Mouse (Mus musculus): Measurements from ENCODE around the gene Mrps18a. TPM values are rescaled to one million over a fixed set of nuclear protein-coding genes. Genes with fewer than 3 reads are reported as not detected.

Mrps18a gene
- polyA plus RNA-seq, 1 experiment from 2014 or later: 134 TPM

DNA sequence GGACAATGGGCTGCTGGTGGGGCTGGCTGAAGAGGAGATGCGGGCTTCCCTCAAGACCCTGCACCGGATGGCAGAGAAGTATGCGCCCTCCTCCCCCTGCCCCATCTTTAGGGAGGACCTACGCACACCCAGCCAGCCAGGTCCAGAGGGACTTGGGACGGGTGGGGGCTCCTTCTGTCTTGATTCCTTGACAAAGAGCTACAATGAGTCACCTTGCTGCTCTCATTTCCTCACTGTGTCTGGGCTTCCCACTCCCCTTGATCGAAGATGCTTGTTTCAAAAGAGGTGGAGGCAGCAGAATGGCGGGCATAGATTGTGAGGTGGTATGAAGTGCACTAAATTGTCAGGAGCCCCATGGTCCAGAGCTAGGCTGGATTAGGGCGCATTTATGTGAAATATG is 53.5 kb downstream of the Mrps18a start:
- WGBS: 93% methylated on average over 8 of the region's 8 CpGs
- Histone ChIP-seq H3K4me3 (replicated peaks) (no peak overlapping the region), H3K4me1 (peaks cover 24% of the 10 kb centered on the region), H3K27me3 (no peaks in the 10 kb centered on the region), H3K4me2 (replicated peaks) (no peak overlapping the region), H3K9ac (no peak overlapping the region), H3K27ac (replicated peaks) (no peak overlapping the region), H3K9me3 (replicated peaks) (no peaks in the 10 kb centered on the region), H3K36me3 (peaks cover 55% of the 10 kb centered on the region)
- ATAC-seq (ENCODE audit: insufficient number of reproducible peaks, low FRiP score, low TSS enrichment, low read depth): no peak

- no peaks in the 10 kb centered on the region for H3K27me3 ChIP-seq
- H3K4me3 ChIP-seq (replicated peaks): no peak overlapping the region
- no peak overlapping the region for H3K9ac ChIP-seq
- H3K4me1 ChIP-seq: peaks cover 24% of the 10 kb centered on the region
- peaks cover 60% of the 10 kb centered on the region for H3K36me3 ChIP-seq
- H3K27ac ChIP-seq (replicated peaks): no peak overlapping the region
- no peak for ATAC-seq (ENCODE audit: insufficient number of reproducible peaks, low FRiP score, low TSS enrichment, low read depth)
- no peak overlapping the region for H3K4me2 ChIP-seq (replicated peaks)
- H3K9me3 ChIP-seq (replicated peaks): no peaks in the 10 kb centered on the region
- WGBS: 93% methylated on average over 10 of the region's 10 CpGs
Measured at GRCm38 (mm10) chr17:46164791-46165190, 54.0 kb downstream of the Mrps18a start.

- peaks cover 24% of the 10 kb centered on the region for H3K4me1 ChIP-seq
- peaks cover 66% of the 10 kb centered on the region for H3K36me3 ChIP-seq
- H3K4me2 ChIP-seq (replicated peaks): no peak overlapping the region
- no peak overlapping the region for H3K27ac ChIP-seq (replicated peaks)
- no peak overlapping the region for H3K4me3 ChIP-seq (replicated peaks)
- no peaks in the 10 kb centered on the region for H3K27me3 ChIP-seq
- H3K9ac ChIP-seq: no peak overlapping the region
- H3K9me3 ChIP-seq (replicated peaks): no peaks in the 10 kb centered on the region
- WGBS: 88% methylated on average over 12 of the region's 12 CpGs
- no peak for ATAC-seq (ENCODE audit: insufficient number of reproducible peaks, low FRiP score, low TSS enrichment, low read depth)
Measured at GRCm38 (mm10) chr17:46165460-46165859, 54.7 kb downstream of the Mrps18a start.

- Histone ChIP-seq H3K4me2 (replicated peaks) (no peak overlapping the region), H3K4me3 (replicated peaks) (no peak overlapping the region), H3K9ac (no peak overlapping the region), H3K27ac (replicated peaks) (no peak overlapping the region), H3K4me1 (peaks cover 24% of the 10 kb centered on the region), H3K9me3 (replicated peaks) (no peaks in the 10 kb centered on the region), H3K36me3 (peaks cover 74% of the 10 kb centered on the region), H3K27me3 (no peaks in the 10 kb centered on the region)
- no peak for ATAC-seq (ENCODE audit: insufficient number of reproducible peaks, low FRiP score, low TSS enrichment, low read depth)
- WGBS: 78% methylated on average over 5 of the region's 5 CpGs
Measured at GRCm38 (mm10) chr17:46166270-46166669, 55.5 kb downstream of the Mrps18a start.

DNA sequence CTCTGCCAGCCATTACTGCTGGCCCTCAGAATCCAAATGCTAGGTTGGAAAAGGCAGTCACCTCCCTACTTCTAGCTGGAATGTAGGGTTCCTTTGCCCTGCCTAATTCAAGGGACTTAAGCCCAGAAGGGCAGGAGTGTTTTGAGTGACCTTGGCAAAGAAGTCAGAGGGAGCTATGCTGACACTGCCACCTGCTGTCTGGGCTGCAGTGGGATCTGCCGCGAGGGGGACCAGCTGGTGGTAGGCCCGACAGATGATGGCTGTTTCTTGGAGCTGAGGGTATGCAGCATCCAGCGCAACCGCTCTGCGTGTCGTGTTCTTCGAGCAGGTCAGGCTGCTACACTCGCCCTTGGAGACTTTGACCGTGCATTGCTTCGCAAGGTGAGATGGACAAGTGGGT is 56.2 kb downstream of the Mrps18a start:
- 86% methylated on average over 11 of the region's 11 CpGs for WGBS
- Histone ChIP-seq H3K4me3 (replicated peaks) (no peak overlapping the region), H3K4me1 (peaks cover 18% of the 10 kb centered on the region), H3K9me3 (replicated peaks) (no peaks in the 10 kb centered on the region), H3K4me2 (replicated peaks) (no peak overlapping the region), H3K9ac (no peak overlapping the region), H3K36me3 (peaks cover 79% of the 10 kb centered on the region), H3K27me3 (no peaks in the 10 kb centered on the region), H3K27ac (replicated peaks) (no peak overlapping the region)
- ATAC-seq (ENCODE audit: insufficient number of reproducible peaks, low FRiP score, low TSS enrichment, low read depth): no peak

DNA sequence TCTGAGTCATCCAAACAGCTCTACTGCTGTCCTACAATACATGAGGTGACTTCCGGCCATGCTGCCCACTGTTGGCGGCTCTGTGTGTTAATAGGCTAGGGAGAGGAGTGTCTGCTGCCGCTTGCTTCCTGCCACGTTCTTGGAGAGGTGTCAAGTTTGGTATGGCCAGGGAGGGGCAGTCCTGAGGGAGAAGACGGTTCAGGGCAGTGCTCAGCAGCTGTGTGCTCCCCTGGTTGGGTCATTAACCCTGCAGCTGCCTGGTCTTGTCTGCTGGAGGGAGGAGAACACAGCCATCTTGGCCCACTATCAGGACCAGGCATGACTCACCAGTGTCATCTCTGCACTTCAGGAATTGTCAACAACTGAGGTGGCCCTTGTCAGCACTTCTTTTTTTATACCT is 57.5 kb downstream of the Mrps18a start:
- Histone ChIP-seq H3K4me2 (replicated peaks) (no peak overlapping the region), H3K9me3 (replicated peaks) (no peaks in the 10 kb centered on the region), H3K4me1 (peaks cover 6% of the 10 kb centered on the region; the same call in 1 of the 2 replicates), H3K27me3 (no peaks in the 10 kb centered on the region), H3K36me3 (peaks cover 92% of the 10 kb centered on the region), H3K27ac (replicated peaks) (no peak overlapping the region), H3K9ac (no peak overlapping the region), H3K4me3 (replicated peaks) (no peak overlapping the region)
- WGBS: 48% methylated on average over 5 of the region's 5 CpGs
- ATAC-seq (ENCODE audit: insufficient number of reproducible peaks, low FRiP score, low TSS enrichment, low read depth): no peak

GRCm38 (mm10) chr17:46168768-46169167 is 58.0 kb downstream of the Mrps18a start:
- peaks cover 6% of the 10 kb centered on the region; the same call in 1 of the 2 replicates for H3K4me1 ChIP-seq

DNA sequence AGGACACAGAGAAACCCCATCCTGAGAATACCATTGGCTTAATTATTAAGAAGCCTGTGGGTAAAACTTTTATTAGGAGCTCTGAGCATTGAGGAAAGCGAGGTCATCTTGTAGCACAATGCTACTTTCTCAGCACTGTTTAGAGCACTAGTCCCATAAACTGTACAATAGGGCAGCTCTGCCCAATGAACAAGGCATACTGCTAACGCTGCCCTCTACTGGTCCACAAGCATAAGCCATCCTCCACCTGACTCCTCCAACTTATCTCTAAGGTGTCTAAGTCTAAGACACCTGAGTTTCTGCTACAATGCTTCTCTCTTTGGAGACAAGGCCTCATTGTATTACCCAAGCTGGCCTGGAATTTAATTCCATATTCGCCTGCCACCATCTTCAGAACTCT is 59.8 kb downstream of the Mrps18a start:
- Histone ChIP-seq H3K36me3 (peaks cover 83% of the 10 kb centered on the region), H3K4me2 (replicated peaks) (no peak overlapping the region), H3K27me3 (no peaks in the 10 kb centered on the region), H3K4me3 (replicated peaks) (no peak overlapping the region), H3K9ac (no peak overlapping the region), H3K27ac (replicated peaks) (no peak overlapping the region), H3K9me3 (replicated peaks) (no peaks in the 10 kb centered on the region), H3K4me1 (peaks cover 6% of the 10 kb centered on the region; the same call in 1 of the 2 replicates)
- 73% methylated on average over 3 of the region's 3 CpGs for WGBS
- no peak for ATAC-seq (ENCODE audit: insufficient number of reproducible peaks, low FRiP score, low TSS enrichment, low read depth)

More at GRCm38 (mm10) chr17:46168768-46169167, 58.0 kb downstream of the Mrps18a start:
- Histone ChIP-seq H3K4me2 (replicated peaks) (no peak overlapping the region), H3K27me3 (no peaks in the 10 kb centered on the region), H3K4me3 (replicated peaks) (no peak overlapping the region), H3K36me3 (peaks cover 92% of the 10 kb centered on the region), H3K9me3 (replicated peaks) (no peaks in the 10 kb centered on the region), H3K9ac (no peak overlapping the region), H3K27ac (replicated peaks) (no peak overlapping the region)
- no peak for ATAC-seq (ENCODE audit: insufficient number of reproducible peaks, low FRiP score, low TSS enrichment, low read depth)
- 80% methylated on average over 5 of the region's 5 CpGs for WGBS

Other genes with a start within 250 kb of the Mrps18a start
- gene Vegfa, start 78.6 kb upstream of the Mrps18a start, polyA plus RNA-seq (2015; fragmentation: Nextera tagmentation; extraction: Ambion mirVana): 4.6 and 6.9 TPM in 2 replicates
- 22.7 and 37.1 TPM in 2 replicates for gene Rsph9, start 33.2 kb downstream of the Mrps18a start, polyA plus RNA-seq (2015; fragmentation: Nextera tagmentation; extraction: Ambion mirVana)
- gene Mad2l1bp, start 42.6 kb downstream of the Mrps18a start, polyA plus RNA-seq (2015; fragmentation: Nextera tagmentation; extraction: Ambion mirVana): 31.8 and 35.1 TPM in 2 replicates
- 43.3 and 45.4 TPM in 2 replicates for gene Gtpbp2, start 50.0 kb downstream of the Mrps18a start, polyA plus RNA-seq (2015; fragmentation: Nextera tagmentation; extraction: Ambion mirVana)
- 18.4 and 20.2 TPM in 2 replicates for gene Polh, start 91.7 kb downstream of the Mrps18a start, polyA plus RNA-seq (2015; fragmentation: Nextera tagmentation; extraction: Ambion mirVana)
- gene Xpo5, start 91.8 kb downstream of the Mrps18a start, polyA plus RNA-seq (2015; fragmentation: Nextera tagmentation; extraction: Ambion mirVana): 33.0 and 35.0 TPM in 2 replicates
- gene Polr1c, start 137.1 kb downstream of the Mrps18a start, polyA plus RNA-seq (2015; fragmentation: Nextera tagmentation; extraction: Ambion mirVana): 81.3 and 83.1 TPM in 2 replicates
- gene Yipf3, start 137.1 kb downstream of the Mrps18a start, polyA plus RNA-seq (2015; fragmentation: Nextera tagmentation; extraction: Ambion mirVana): 141 and 147 TPM in 2 replicates
- 2.3 and 3.7 TPM in 2 replicates for gene Lrrc73, start 142.5 kb downstream of the Mrps18a start, polyA plus RNA-seq (2015; fragmentation: Nextera tagmentation; extraction: Ambion mirVana)
- gene Tjap1, start 172.0 kb downstream of the Mrps18a start, polyA plus RNA-seq (2015; fragmentation: Nextera tagmentation; extraction: Ambion mirVana): 56.0 and 64.0 TPM in 2 replicates
- gene Dlk2, start 186.4 kb downstream of the Mrps18a start, polyA plus RNA-seq (2015; fragmentation: Nextera tagmentation; extraction: Ambion mirVana): 16.6 and 16.8 TPM in 2 replicates
- gene Abcc10, start 217.4 kb downstream of the Mrps18a start, polyA plus RNA-seq (2015; fragmentation: Nextera tagmentation; extraction: Ambion mirVana): 5.8 and 6.7 TPM in 2 replicates

All from embryonic facial prominence, embryonic 15.5 days (tissue).